Mouse (Mus musculus) T-cell, adult 2 months (primary cell): ENCODE results near the gene Cnot4.

Source experiments
- DNase-seq: peaks from one replicate; pipeline ENCODE4 v3.0.0; 2022; ENCODE audit warnings: low spot score

Gene Cnot4

DNA sequence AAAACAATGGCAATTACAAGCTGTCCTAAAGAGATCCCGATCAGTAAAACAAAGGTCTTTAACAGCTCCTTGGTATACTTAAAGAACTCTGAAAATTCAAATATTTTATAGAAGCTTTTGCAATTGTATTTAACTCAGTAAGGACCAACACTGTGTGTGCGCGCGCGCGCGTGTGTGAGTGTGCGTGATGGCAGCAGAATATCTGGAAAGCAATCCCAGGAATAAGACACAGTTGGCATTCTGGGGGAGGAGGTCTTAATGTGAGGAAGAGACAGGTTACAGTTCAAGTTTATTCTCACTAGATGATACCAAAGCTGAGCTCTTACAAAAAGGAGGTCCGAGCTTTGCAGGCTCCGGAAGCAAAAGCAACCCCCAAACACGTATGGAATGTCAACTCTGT, 100.2 kb downstream of the Cnot4 start:
- DNase-seq = no peak

DNA sequence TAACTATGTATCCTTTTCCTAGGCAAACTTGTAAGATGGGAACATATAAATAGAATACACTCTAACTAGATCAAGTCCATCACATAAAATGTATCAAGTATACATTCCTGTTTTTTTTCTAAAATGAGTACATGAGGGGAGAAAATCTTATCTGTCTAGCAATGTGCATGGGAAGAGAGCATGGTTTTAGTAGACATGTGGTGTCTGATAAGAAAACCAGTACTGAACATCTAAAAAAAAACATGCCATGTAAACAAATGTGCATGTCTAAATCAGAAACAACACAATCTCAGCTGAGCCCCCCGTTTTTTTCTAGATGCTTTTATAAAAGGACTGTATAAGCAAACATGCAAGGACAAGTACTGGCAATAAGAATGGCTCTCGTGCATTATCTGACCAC, 100.8 kb downstream of the Cnot4 start:
- no peak for DNase-seq

DNA sequence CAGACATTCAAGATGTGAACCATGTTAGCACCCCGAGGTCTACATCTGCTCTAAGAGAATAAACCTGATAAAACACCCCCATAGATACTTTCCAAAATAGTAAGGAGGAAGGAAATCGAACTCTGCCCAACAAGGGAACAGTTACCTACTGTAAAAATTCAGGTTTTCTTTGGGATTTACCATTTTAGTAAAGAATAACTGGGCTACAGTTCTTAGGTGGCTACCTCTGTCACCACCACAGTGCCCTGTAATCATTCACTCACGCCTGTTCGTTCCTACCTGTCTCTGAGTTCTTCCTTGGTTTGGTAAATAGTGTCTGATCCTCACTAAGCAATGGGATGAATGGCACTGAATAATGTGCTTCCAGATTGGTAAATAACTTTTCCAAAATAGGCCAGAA, 102.7 kb downstream of the Cnot4 start:
- DNase-seq = no peak

DNA sequence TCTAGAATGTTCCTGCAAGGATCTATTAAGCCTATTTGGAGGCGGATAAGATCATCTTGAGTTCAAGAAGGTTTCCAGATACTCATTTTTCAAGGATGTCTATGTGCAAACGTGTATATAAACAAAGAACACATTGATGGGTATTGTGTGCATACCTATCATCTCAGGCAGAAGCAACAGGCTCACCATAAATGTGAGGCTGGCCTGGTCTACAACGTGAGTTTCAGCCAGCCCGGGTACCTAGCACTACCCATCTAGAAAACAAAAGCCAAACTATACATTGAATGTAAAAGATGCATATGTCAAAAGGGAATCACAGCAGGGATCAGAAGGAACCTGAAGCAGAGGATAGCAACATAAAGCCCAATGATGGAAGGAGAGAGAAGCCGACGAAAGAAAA, 103.3 kb downstream of the Cnot4 start:
- no peak for DNase-seq

DNA sequence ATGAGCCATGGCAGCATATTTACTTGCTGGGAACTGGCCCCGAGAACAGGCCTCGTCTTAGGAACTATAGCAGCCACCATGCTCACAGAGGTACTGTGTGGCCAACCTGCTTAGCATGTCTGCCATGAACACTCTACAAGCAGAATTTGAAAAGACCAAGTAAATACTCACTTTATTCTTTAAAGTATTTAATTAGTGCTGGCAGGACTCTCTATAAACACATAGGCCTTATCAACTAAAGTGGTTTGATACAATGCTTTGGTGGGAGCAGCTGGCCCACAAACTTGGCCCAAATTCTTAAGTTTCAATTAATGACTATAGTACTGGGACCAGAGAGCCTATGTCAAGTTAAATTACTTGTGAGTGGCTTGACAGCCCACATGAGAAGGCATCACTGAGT, 105.5 kb downstream of the Cnot4 start:
- no peak for DNase-seq

DNA sequence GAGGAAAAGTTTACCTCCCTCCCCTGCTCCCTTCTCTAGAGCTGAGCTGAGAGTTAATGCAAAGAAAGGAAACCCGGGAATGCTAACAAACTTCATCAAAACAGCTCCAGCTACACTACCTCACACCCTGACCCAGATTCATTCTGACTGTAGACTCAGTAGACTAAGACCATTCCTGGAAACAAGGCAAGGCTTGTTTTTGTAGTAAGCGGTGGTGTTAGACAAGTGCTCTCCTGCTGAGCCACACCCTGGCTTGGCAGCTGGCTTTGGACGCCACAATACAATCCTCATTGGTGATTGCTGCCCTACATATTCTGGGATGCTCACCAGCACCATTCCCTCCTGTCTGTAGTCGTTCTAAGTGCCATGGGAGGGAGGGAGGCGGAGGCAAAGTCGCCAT, 106.3 kb downstream of the Cnot4 start:
- DNase-seq = no peak

DNA sequence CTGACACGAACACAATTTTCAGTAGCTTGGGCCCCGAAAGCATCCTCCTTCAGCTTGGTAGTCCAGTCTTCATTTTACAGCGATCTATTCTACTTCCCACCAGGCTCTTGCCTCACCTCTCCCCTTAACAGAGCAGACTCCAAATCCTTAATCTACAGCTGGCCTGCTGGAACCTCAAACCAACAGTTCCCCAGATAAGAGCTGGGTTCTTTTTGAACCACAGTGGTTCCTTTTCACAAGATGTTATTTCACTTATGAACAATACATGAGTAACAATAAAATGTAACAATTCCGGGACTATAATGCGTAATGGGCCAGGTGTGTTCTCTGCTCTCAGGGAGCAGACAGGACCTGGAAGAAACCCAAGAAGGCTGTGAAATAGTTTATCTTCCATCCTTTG, 116.9 kb downstream of the Cnot4 start:
- no peak for DNase-seq

DNA sequence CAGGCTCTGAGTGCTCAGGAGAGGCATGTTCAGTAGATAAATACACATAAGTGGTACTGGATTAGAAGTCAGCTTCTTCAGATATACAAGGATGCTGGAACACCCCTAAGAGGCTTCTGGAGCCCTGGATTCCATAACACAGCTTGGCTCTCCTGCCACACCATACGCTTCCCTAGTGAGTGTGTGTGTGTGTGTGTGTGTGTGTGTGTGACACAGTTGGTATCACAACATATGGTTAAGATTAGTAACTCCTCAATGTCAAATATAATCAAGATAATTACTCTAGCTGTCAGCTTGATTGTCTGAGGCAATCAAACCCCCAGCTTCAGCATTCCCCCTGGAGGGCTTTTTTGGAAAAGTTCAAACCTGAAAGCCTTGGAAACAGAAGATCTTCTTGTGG, 121.6 kb downstream of the Cnot4 start:
- no peak for DNase-seq

DNA sequence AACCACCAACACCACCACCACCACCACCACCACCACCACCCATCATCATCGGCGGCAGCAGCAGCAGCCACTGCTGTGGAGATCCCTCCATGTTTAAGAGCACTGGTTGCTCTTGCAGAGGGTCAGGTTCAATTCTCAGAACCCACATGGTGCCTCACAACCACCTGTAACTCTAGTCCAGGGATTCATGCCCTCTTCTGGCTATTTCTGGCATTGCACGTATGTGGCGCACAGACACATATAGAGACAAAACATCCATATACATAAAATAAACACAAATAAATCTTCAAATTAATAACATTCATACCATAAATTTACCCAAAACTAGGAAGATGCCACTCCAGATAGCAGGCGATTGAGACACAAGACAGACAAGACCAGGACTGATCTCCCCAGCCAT, 122.8 kb downstream of the Cnot4 start:
- DNase-seq = no peak

DNA sequence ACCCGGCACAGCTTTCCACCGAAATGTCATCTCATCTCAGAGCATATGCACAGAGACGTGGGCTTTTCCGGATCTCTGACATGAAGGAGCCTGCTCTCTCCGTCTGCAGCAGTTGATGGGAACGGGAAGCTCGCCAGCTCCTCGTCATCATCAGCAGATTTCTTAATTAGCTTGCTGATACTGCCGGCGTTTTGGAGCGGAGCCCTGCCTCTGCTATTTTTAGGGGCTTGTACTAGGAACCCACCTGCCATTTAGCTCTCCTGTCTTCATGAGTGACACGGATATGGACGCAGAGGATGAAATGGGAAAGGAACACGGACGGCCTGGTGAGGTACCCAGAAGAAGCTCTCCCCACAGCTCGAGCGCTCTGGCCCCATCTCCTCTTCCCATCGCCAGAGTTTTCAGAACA, 131.3 kb downstream of the Cnot4 start:
- DNase-seq = no peak

DNA sequence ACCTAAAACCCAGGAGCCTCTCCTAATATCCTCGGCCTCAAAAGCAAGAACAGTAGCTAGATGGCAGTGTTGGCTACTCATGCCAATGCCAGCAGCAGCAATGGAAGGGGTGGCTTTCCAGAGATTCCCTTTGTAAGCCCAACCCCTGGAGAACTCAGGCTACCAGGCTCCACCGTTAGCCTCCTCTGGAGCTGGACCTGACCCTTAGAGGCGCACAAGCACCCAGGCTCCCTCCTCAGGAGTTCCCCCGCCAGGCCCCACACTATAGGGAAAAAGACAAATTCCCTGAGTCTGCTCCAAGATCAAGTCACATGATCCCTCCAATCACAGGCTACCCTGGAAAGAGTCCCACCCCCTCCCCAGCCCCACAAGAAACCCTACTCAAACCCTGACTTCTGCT, 134.4 kb downstream of the Cnot4 start:
- no peak for DNase-seq

DNA sequence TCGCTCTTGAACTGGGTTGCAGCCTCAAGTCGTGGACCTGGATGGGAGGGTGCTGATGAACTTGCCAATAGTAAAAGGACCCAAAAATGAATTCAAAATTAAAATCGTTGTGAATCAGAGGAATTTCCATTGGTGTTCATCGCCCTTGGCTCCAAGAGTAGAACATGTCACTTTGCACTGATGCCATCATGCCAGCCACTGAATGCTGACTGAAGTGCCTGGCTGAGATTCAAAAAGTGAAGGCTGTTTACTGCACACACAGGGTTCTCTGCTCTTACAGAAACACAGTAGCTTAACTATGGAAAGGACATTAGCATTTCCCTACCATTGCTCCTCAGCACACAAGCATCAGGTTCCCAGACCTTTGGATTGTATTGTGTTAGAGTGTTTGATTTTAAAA, 137.0 kb downstream of the Cnot4 start:
- DNase-seq = no peak

DNA sequence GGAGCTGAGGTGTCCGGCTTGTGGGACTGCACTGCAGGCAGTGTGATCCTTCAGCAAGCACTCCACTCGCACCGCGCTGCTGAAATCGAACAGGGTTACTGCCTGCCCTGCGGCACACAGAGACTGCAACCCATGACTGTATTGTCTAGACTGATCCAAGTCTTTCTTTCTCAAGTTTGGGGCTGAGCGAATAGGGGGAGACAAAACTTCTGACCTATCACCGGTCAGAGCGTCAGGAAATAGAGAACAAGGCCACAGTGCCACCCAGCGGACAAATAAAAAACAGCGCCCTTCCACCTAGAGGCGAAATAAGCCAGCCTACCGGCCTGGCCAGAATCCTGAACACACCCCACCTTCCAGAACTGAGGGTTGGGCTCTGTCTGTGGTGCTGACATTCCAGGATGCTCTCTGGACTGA, 138.3 kb downstream of the Cnot4 start:
- peak; percentile 75 for DNase-seq

DNA sequence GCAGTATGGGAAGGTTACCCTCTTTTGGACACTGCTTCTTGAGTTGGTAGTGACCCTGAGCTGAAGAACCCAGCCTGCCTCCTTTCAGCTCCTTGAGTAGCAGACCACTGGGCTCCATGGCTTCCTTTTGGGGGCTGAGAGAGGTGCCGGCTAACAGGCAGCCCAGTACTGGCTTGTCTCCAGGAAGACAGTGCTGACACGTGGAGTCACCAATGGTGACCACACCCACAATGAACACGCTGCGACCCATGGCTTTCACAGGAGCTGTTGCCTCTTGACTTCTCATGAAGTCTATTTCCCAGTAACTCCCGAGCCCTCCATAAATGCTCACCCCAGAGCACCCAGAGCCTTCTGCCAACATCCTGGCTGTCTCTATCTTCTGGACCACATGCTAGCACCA, 138.8 kb downstream of the Cnot4 start:
- no peak for DNase-seq

DNA sequence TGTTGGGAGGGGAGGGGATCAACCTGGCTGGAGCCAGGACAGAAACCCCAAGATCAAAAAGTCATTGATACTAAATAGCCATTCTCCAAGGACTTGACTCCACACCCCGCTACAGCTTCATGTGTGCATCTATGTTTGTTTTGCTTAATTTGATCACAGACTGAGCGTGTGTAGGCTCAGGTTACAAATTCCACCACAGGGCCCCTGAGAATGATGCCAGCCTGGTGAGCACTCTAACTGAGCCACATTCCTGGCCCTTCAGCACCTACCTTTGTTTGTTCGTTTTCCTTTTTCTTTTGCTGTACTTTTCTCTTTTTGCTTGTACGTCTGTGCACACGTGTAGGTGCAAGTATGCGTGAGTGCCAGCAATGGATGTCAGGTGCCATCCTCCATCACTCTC, 144.3 kb downstream of the Cnot4 start:
- no peak for DNase-seq

DNA sequence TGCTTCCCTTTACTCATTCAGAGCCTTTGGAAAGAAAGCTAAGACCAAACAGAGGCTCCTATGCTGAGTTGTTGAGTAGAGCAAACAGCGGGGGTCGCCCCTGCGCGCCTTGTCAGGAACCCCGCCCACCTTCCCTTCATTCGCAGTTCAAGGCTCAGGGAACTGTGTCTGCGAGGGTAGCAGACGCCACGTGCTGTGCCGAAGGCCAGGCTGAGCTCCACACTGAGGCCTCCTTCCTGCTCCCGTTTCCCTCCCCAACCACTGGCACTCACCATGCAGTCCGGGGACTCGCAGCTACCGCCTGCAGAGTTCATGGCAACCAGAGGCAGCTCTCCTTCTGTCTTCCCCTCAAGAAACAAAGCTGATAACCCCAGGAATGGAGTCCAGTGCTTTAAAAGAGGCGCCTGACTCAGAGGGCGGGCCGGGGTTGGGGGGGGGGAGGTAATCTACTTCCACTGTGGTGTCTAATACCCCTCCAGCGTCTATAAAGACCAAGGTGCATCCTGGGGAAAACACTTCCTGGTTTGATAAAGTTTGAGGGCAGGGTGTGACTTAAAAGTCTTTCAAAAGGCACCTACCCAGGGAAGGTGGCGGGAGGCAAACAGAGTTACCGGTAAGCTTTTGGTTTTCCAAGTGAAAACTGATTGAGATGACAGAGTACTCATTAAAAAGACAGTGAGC, 145.3 kb downstream of the Cnot4 start, which contains the start of gene Slc23a4:
Gene Slc23a4 (minus strand): TSS at position 324 of the 681 bp plus-strand sequence.
- peak; percentile 29 for DNase-seq

DNA sequence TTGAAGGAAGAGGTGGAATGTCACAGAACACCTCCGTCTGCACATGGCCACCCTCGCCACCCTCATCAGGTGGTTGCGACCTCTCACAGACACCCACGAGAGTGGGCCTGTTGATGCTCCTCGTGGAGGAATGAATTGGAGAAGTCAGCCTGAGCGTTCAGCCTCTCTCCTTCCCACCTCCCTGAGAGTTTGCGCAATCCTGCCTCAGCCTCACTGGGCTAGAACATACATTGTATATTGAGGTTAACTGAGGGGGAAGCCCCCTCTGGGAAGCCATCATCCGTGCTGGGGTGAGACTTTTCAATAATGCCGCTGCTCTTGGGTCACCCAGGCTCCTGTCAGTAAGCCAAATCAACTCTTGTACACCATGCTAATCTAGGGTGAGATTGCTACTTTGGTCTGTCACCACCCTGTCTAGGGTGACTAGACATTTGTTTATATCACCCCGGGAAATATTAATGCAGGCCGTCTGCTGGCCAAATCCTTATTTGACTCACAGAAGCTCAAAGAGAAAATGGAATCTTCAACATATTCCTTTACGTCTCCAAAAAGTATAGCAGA, 146.4 kb downstream of the Cnot4 start:
- no peak for DNase-seq

DNA sequence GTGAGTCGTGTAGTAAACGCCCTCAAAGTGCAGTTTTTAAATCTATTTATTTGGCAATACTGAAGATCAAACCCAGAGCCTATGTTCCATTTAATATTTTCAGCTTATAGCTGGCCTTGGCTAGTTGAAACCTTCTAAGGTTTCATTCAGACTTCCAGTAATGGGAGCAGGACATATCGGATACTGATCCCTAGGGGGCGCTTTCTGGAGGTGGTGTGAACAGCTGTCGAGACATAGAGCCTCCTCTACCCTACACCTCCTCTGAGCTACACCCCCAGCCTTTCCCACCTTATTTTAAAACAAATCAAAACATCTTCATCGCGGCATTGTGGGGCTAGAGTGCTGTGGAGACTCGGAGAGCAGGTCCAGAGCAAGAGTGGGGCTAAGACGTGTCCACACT, 152.9 kb downstream of the Cnot4 start:
- DNase-seq = no peak

DNA sequence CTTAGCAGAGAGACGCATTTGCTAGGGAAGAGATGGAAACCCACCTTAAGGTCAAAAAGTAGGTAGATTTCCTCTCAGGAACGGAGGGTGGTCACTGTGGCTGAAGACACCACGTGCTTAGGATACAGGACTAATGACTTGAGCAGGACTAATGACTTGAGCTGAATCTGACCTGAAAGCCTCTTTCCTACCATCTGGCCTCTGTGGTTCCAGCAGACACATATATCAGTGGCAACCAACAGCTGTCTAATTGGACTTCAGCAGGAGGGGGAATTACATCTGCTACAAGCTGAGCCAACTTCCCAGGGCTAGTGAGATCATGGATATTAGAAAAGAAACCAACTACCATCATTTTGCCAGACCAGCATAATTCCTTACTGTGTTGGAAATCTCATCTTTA, 154.2 kb downstream of the Cnot4 start:
- DNase-seq = no peak
